In genomic region chr19:46304908-46305333, GRCm38 (mm10) we compare ENCODE assay signal across 8 mouse cellular contexts. TPM values are rescaled to one million over a fixed set of nuclear protein-coding genes. Genes with fewer than 3 reads are reported as not detected.
DNase-seq lines count a peak whose midpoint lies in the region; ATAC-seq and TF ChIP-seq lines count a peak whose summit lies in the region.

No protein-coding gene starts in this region.

- H3K4me3 ChIP-seq in lung, adult 2 months (replicated peaks; ENCODE audit: extremely low read depth, low read depth, low read length), result peak overlapping the region; percentile 95
- H3K4me3 ChIP-seq in forebrain, postnatal 0 days (ENCODE audit: low read depth, low read length), result peak overlapping the region; percentile 48
- H3K4me3 ChIP-seq in macrophage (ENCODE audit: inconsistent target), result peak overlapping the region; percentile 99

- DNase-seq in lung, adult 2 months, result no peak
- no peak for DNase-seq in lung, postnatal 10 days
- peak; percentile 8 to 17 for DNase-seq in cerebellum, postnatal 4 days (ENCODE audit: low spot score in 2 of 2)
- DNase-seq in forebrain, postnatal 0 days, result no peak
- no peak for DNase-seq in right cerebral cortex, postnatal 4 days
- DNase-seq in layer of hippocampus, adult 9-10 months (ENCODE audit: low spot score), result no peak
- DNase-seq in ovary, postnatal 36 days (ENCODE audit: low spot score), result no peak

- ATAC-seq in forebrain, postnatal 0 days, result 0 out of 2 replicates have a peak, but pooled peaks have one; percentile 8

- H3K4me2 ChIP-seq in forebrain, postnatal 0 days (ENCODE audit: low read depth), result peak overlapping the region; percentile 79

- peaks cover 13% of the 10 kb centered on the region for H3K27me3 ChIP-seq in forebrain, postnatal 0 days (ENCODE audit: insufficient read depth, low read length)

- under 1% methylated on average over 34 of the region's 34 CpGs for WGBS in lung, adult 2 months
- under 1% methylated on average over 34 of the region's 34 CpGs for WGBS in forebrain, postnatal 0 days
- 2% methylated on average over 34 of the region's 34 CpGs for WGBS in macrophage (ENCODE audit: missing documents)

- no peaks in the 10 kb centered on the region for H3K36me3 ChIP-seq in forebrain, postnatal 0 days (ENCODE audit: insufficient read depth)
- H3K36me3 ChIP-seq in macrophage (ENCODE audit: inconsistent target), result peaks cover 26% of the 10 kb centered on the region

- TF ChIP-seq POLR2A in lung, adult 2 months (IDR thresholded peaks at IDR 0.05; ENCODE audit: borderline replicate concordance, extremely low read depth, low read depth, low read length), result no peak

- no peak overlapping the region for H3K27ac ChIP-seq in forebrain, postnatal 0 days (ENCODE audit: low read depth, low read length)
- H3K27ac ChIP-seq in macrophage, result peak overlapping the region; percentile 78

- H3K9me3 ChIP-seq in forebrain, postnatal 0 days (ENCODE audit: low read length), result no peaks in the 10 kb centered on the region

- no peak for TF ChIP-seq CTCF in lung, adult 2 months (IDR thresholded peaks at IDR 0.05; ENCODE audit: insufficient read depth, low read length)
- no peak for TF ChIP-seq CTCF in forebrain, postnatal 0 days (IDR thresholded peaks at IDR 0.05; ENCODE audit: low read depth)

- peak overlapping the region; percentile 46 for H3K9ac ChIP-seq in forebrain, postnatal 0 days

- no peaks in the 10 kb centered on the region; the same call in 1 of the 2 replicates for H3K79me2 ChIP-seq in macrophage (ENCODE audit: inconsistent target)

- H3K4me1 ChIP-seq in lung, adult 2 months (ENCODE audit: control insufficient read depth, insufficient read depth, low read length), result peaks cover 8% of the 10 kb centered on the region
- H3K4me1 ChIP-seq in forebrain, postnatal 0 days (ENCODE audit: insufficient read depth), result peaks cover 6% of the 10 kb centered on the region; the same call in 1 of the 2 replicates

RNA-seq across cellular contexts. Expression of gene Nfkb2, which starts 0.8 kb away (rescaled TPM):
- polyA plus RNA-seq in lung, adult 2 months (2012; rRNA removed), result 56.5 and 60.6 TPM in 2 replicates
- total RNA-seq in forebrain, postnatal 0 days (2014; rRNA removed), result 2.2 TPM in 2 replicates
- polyA plus RNA-seq in forebrain, postnatal 0 days (2015; fragmentation: Nextera tagmentation; extraction: Ambion mirVana), result 1.2 and 1.3 TPM in 2 replicates
- 1,000 to 10,000 TPM in 1 of 26 experiments, 100 to 1,000 TPM in 21, 10 to 100 TPM in 4; 52.3 to 1,709 (median 307) TPM for total RNA-seq in macrophage (2018; cell fraction: chromatin; rRNA removed)
- 100 to 1,000 TPM in 8 of 26 experiments, 10 to 100 TPM in 18; 39.4 to 360 (median 81.1) TPM for total RNA-seq in macrophage (2018; cell fraction: cytosol; rRNA removed)
- total RNA-seq in macrophage (2018; cell fraction: nucleus; rRNA removed), result 100 to 1,000 TPM in 19 of 26 experiments, 10 to 100 TPM in 7; 38.4 to 684 (median 218) TPM
- polyA plus RNA-seq in macrophage (2018), result 22.0 to 49.3 TPM (median 32.3 TPM) in 3 replicates

RNA-seq across cellular contexts. Expression of gene Psd, which starts 22.0 kb away (rescaled TPM):
- 2.3 and 2.4 TPM in 2 replicates for polyA plus RNA-seq in lung, adult 2 months (2012; rRNA removed)
- total RNA-seq in forebrain, postnatal 0 days (2014; rRNA removed), result 395 and 483 TPM in 2 replicates
- 158 and 178 TPM in 2 replicates for polyA plus RNA-seq in forebrain, postnatal 0 days (2015; fragmentation: Nextera tagmentation; extraction: Ambion mirVana)
- 1 to 10 TPM in 16 of 26 experiments, under 1 TPM in 10; 0.41 to 3.9 (median 1.1) TPM for total RNA-seq in macrophage (2018; cell fraction: chromatin; rRNA removed)
- under 1 TPM in 18 of 26 experiments, not detected in 8; 0.03 to 0.62 (median 0.11) TPM for total RNA-seq in macrophage (2018; cell fraction: cytosol; rRNA removed)
- 1 to 10 TPM in 10 of 26 experiments, under 1 TPM in 12, not detected in 4; 0.28 to 2.7 (median 0.93) TPM for total RNA-seq in macrophage (2018; cell fraction: nucleus; rRNA removed)
- polyA plus RNA-seq in macrophage (2018), result 0.13 to 0.33 TPM in 2 of 3 replicates, not detected in the other

RNA-seq across cellular contexts. Expression of gene Fbxl15, which starts 23.1 kb away (rescaled TPM):
- 10.7 and 15.5 TPM in 2 replicates for polyA plus RNA-seq in lung, adult 2 months (2012; rRNA removed)
- 37.2 and 54.8 TPM in 2 replicates for total RNA-seq in forebrain, postnatal 0 days (2014; rRNA removed)
- 50.3 and 59.1 TPM in 2 replicates for polyA plus RNA-seq in forebrain, postnatal 0 days (2015; fragmentation: Nextera tagmentation; extraction: Ambion mirVana)
- 1 to 10 TPM in 25 of 26 experiments, under 1 TPM in 1; 0.69 to 7.2 (median 3.3) TPM for total RNA-seq in macrophage (2018; cell fraction: chromatin; rRNA removed)
- total RNA-seq in macrophage (2018; cell fraction: cytosol; rRNA removed), result 1 to 10 TPM; 4.4 to 9.7 (median 6.5) TPM
- 1 to 10 TPM; 1.3 to 8.8 (median 4.4) TPM for total RNA-seq in macrophage (2018; cell fraction: nucleus; rRNA removed)
- 1.1 to 6.6 TPM (median 6.4 TPM) in 3 replicates for polyA plus RNA-seq in macrophage (2018)

RNA-seq across cellular contexts. Expression of gene Cuedc2, which starts 33.6 kb away (rescaled TPM):
- 47.1 and 53.9 TPM in 2 replicates for polyA plus RNA-seq in lung, adult 2 months (2012; rRNA removed)
- total RNA-seq in forebrain, postnatal 0 days (2014; rRNA removed), result 214 and 275 TPM in 2 replicates
- polyA plus RNA-seq in forebrain, postnatal 0 days (2015; fragmentation: Nextera tagmentation; extraction: Ambion mirVana), result 388 and 443 TPM in 2 replicates
- 100 to 1,000 TPM in 4 of 26 experiments, 10 to 100 TPM in 22; 19.6 to 148 (median 75.5) TPM for total RNA-seq in macrophage (2018; cell fraction: chromatin; rRNA removed)
- total RNA-seq in macrophage (2018; cell fraction: cytosol; rRNA removed), result 100 to 1,000 TPM in 19 of 26 experiments, 10 to 100 TPM in 7; 86.3 to 159 (median 111) TPM
- 100 to 1,000 TPM in 5 of 26 experiments, 10 to 100 TPM in 21; 42.6 to 129 (median 72.4) TPM for total RNA-seq in macrophage (2018; cell fraction: nucleus; rRNA removed)
- 107 to 134 TPM (median 122 TPM) in 3 replicates for polyA plus RNA-seq in macrophage (2018)

RNA-seq across cellular contexts. Expression of gene Mfsd13a, which starts 36.0 kb away (rescaled TPM):
- 26.5 and 27.1 TPM in 2 replicates for polyA plus RNA-seq in lung, adult 2 months (2012; rRNA removed)
- 4.1 and 5.3 TPM in 2 replicates for total RNA-seq in forebrain, postnatal 0 days (2014; rRNA removed)
- 11.5 and 14.1 TPM in 2 replicates for polyA plus RNA-seq in forebrain, postnatal 0 days (2015; fragmentation: Nextera tagmentation; extraction: Ambion mirVana)
- total RNA-seq in macrophage (2018; cell fraction: chromatin; rRNA removed), result 10 to 100 TPM in 9 of 26 experiments, 1 to 10 TPM in 17; 3.6 to 15.7 (median 8.5) TPM
- total RNA-seq in macrophage (2018; cell fraction: cytosol; rRNA removed), result 10 to 100 TPM; 15.4 to 33.3 (median 24.1) TPM
- 10 to 100 TPM in 24 of 26 experiments, 1 to 10 TPM in 2; 9.4 to 52.4 (median 17.7) TPM for total RNA-seq in macrophage (2018; cell fraction: nucleus; rRNA removed)
- polyA plus RNA-seq in macrophage (2018), result 15.2 to 23.8 TPM (median 20.1 TPM) in 3 replicates

Comparison
In these comparisons a context has a peak if more than half of its experiments do, and no peak if none do; other contexts are left out.
1. DNase-seq: peak in cerebellum, postnatal 4 days (2 of 2); none in lung, adult 2 months (single experiment), lung, postnatal 10 days (single experiment), forebrain, postnatal 0 days (single experiment), right cerebral cortex, postnatal 4 days (single experiment), layer of hippocampus, adult 9-10 months (single experiment) and ovary, postnatal 36 days (single experiment).
2. H3K4me3 ChIP-seq: peak in every context shown above with its lines; median percentile 99 in macrophage; 95 in lung, adult 2 months; 48 in forebrain, postnatal 0 days.
3. RNA of gene Nfkb2, which starts 0.8 kb away (polyA plus RNA-seq): 56.5 to 60.6 TPM in lung, adult 2 months and 22.0 to 49.3 TPM in macrophage; 1.2 to 1.3 TPM in forebrain, postnatal 0 days; every median in the first group is over 10 times any median in the second.
4. RNA of gene Psd, which starts 22.0 kb away (polyA plus RNA-seq): 158 to 178 TPM in forebrain, postnatal 0 days; 2.3 to 2.4 TPM in lung, adult 2 months and 0.13 to 0.33 TPM in macrophage; every median in the first group is over 10 times any median in the second.